Mouse (Mus musculus) midbrain, embryonic 14.5 days (tissue): Measurements from ENCODE around the gene Tead4. TPM values are rescaled to one million over a fixed set of nuclear protein-coding genes. Genes with fewer than 3 reads are reported as not detected.
"Not testable (repeated sequence)": the region's sequence is repeated elsewhere in the genome, so short reads cannot be mapped to it uniquely, and the experiment has no call there.

Source experiments
- ATAC-seq: fragments of 200-750 bp; cut with Nextera tagmentation; 2 replicates; pipeline ENCODE4 v1.8.0; 2017; ENCODE audit warnings: moderate number of reproducible peaks, moderate library complexity; ENCODE audit not compliant: low FRiP score, low TSS enrichment
- DNase-seq: peaks from one replicate; pipeline ENCODE4 v3.0.0-alpha.2; 2015
- H3K27ac ChIP-seq: fragments of 300-500 bp; sonication (generic); replicated peaks from 2 replicates; pipeline ENCODE4 v1.5.1; 2014; ENCODE audit warnings: mild to moderate bottlenecking, low read depth, low read length, moderate library complexity
- H3K27me3 ChIP-seq: fragments of 300-500 bp; sonication (generic); 2 replicates; pipeline ENCODE4 v1.6.1; 2014; ENCODE audit warnings: low read length, control low read depth, mixed read lengths; ENCODE audit not compliant: control insufficient read depth, insufficient read depth
- H3K36me3 ChIP-seq: fragments of 300-500 bp; sonication (generic); 2 replicates; pipeline ENCODE4 v1.6.1; 2014; ENCODE audit warnings: low read length, control low read depth; ENCODE audit not compliant: control insufficient read depth, insufficient read depth
- H3K4me1 ChIP-seq: fragments of 300-500 bp; sonication (generic); 2 replicates; pipeline ENCODE4 v1.6.1; 2014; ENCODE audit warnings: mild to moderate bottlenecking, antibody characterized with exemption, low read length, control low read depth; ENCODE audit not compliant: control insufficient read depth, insufficient read depth
- H3K4me2 ChIP-seq: fragments of 300-500 bp; sonication (generic); 2 replicates; pipeline ENCODE4 v1.6.1; 2014; ENCODE audit warnings: mild to moderate bottlenecking, low read length, moderate library complexity
- H3K4me3 ChIP-seq: fragments of 300-500 bp; sonication (generic); replicated peaks from 2 replicates; pipeline ENCODE4 v1.5.1; 2014; ENCODE audit warnings: low read depth, low read length
- H3K9ac ChIP-seq: fragments of 300-500 bp; sonication (generic); replicated peaks from 2 replicates; pipeline ENCODE4 v1.6.1; 2014; ENCODE audit warnings: mild to moderate bottlenecking, low read length, moderate library complexity
- H3K9me3 ChIP-seq: fragments of 300-500 bp; sonication (generic); 2 replicates; pipeline ENCODE4 v1.6.1; 2016; ENCODE audit warnings: low read length, control low read depth, mixed read lengths; ENCODE audit not compliant: control insufficient read depth
- WGBS: fragments of 180-500 bp; shearing (Covaris S2); extraction: QIAGEN DNeasy Blood & Tissue Kit; methylation state at CpG from one replicate; pipeline ENCODE4 v1.1.7; 2014; 5-methylcytosine and 5-hydroxymethylcytosine counted together
- polyA plus RNA-seq: library from polyadenylated mRNA; unstranded; fragments of >200 nt; fragmentation: Nextera tagmentation; extraction: Ambion mirVana; gene quantifications from 2 replicates; pipeline ENCODE4 v1.2.1, GENCODE M21; 2014

Gene Tead4
- polyA plus RNA-seq, 1 experiment from 2014 or later, result 0.55 TPM

DNA sequence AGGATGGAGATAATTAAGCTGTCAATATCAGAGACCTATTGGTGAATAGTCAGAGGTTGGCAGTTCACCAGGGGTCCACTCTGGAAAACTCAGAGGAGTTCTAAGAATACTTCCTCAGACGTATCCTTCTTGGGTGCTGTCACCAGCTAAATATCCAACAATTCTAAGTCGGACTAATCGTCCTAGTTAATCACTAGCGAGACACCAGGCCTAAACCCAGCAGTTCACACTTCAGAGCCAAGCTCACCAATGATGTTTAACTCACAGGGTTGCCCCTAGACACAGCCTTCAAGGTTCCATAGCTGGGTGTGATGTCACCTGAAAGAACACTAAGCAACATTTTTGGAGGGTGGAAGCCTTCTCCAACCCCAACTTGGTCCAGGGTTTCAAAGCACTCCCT lies 85.6 kb downstream of the Tead4 start:
- not testable (repeated sequence) for ATAC-seq, H3K4me1 ChIP-seq, H3K27me3 ChIP-seq, H3K9me3 ChIP-seq, DNase-seq, H3K4me2 ChIP-seq, H3K36me3 ChIP-seq, H3K9ac ChIP-seq, H3K4me3 ChIP-seq, H3K27ac ChIP-seq
- 93% methylated on average over 4 of the region's 4 CpGs for WGBS

DNA sequence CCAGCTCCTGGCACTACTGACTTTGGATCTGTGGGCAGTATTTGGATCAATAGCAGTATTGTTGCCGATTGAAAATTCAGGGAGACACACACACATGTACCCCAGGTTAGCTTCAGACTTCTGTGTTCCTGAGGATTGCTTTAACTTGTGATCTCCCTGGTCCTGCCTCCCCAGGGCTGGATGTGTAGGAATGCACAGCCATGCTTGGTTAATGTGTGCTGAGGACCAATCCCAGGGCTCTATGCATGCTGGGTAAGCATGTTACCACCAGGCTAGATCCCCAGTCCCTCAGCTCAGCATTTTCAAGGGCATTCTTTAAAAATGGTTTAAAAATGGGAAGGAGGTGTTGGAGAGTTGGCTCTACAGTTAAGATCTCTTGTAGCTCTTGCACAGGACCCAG lies 91.4 kb downstream of the Tead4 start:
- not testable (repeated sequence) for H3K9ac ChIP-seq, H3K4me1 ChIP-seq, H3K27ac ChIP-seq, H3K27me3 ChIP-seq, H3K9me3 ChIP-seq, DNase-seq, H3K36me3 ChIP-seq, ATAC-seq, H3K4me2 ChIP-seq, H3K4me3 ChIP-seq
- WGBS, result 93% methylated on average over 1 of the region's 1 CpGs

DNA sequence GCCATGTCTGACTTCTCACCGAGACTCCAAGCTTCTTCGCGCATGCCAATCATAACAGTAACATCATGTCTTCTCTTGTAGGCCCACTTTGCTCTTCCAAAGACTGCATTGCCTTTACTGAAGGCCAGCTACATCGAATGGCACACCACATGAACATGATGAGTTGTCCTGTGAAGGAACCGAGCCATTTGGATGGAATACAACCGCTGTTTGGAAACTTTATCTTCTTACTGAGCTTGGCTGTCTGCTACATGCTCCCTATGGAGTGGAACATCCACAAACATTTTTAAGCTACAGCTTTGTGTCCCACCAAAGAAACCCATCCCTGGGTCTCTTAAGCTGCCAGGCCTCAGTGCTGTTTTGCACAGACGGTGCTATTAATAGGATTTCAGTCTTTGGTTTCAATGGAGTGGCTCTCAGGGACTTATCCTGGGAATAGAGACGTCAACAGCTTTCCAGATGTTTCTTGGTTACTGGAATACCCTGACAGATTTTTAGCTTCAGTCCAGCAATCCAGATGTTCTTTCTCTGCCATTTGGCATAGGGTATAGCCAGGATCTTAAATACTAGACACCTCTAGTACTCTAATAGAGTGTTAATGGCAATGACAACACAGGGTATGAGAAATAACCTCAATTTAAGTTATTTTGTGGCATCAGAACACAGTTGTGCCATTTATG lies 92.0 kb downstream of the Tead4 start:
- no peak for ATAC-seq
- H3K4me1 ChIP-seq, result no peaks in the 10 kb centered on the region
- H3K9me3 ChIP-seq, result no peaks in the 10 kb centered on the region
- H3K27me3 ChIP-seq, result no peaks in the 10 kb centered on the region
- 79% methylated on average over 8 of the region's 8 CpGs for WGBS
- no peak overlapping the region for H3K27ac ChIP-seq
- no peak overlapping the region for H3K4me2 ChIP-seq
- no peak overlapping the region for H3K9ac ChIP-seq
- no peak overlapping the region for H3K4me3 ChIP-seq
- H3K36me3 ChIP-seq, result no peaks in the 10 kb centered on the region
- DNase-seq, result no peak

DNA sequence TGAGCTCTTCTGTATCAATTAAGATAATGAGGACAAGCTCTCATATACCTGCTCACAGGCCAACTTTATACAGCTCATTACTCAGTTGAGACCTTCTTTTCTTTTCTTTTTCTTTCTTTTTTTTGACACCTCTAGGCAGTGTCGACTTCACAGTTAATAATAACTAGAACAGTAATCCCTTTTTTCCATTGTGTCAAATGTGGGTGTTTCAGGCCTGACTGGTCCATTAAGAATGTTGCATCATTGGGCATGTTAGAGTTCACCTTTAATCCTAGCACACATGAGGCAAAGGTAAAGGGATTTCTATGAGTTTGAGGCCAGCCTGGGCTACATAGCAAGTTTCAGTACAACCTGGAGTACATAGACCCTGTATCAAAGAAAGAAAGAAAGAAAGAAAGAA lies 97.1 kb downstream of the Tead4 start:
- DNase-seq, result no peak
- Histone ChIP-seq H3K4me3 (no peak overlapping the region), H3K9ac (no peak overlapping the region), H3K4me1 (peaks cover 7% of the 10 kb centered on the region), H3K9me3 (no peaks in the 10 kb centered on the region), H3K36me3 (no peaks in the 10 kb centered on the region), H3K27ac (no peak overlapping the region), H3K27me3 (no peaks in the 10 kb centered on the region), H3K4me2 (no peak overlapping the region)
- ATAC-seq, result no peak
- WGBS, result 76% methylated on average over 1 of the region's 1 CpGs

DNA sequence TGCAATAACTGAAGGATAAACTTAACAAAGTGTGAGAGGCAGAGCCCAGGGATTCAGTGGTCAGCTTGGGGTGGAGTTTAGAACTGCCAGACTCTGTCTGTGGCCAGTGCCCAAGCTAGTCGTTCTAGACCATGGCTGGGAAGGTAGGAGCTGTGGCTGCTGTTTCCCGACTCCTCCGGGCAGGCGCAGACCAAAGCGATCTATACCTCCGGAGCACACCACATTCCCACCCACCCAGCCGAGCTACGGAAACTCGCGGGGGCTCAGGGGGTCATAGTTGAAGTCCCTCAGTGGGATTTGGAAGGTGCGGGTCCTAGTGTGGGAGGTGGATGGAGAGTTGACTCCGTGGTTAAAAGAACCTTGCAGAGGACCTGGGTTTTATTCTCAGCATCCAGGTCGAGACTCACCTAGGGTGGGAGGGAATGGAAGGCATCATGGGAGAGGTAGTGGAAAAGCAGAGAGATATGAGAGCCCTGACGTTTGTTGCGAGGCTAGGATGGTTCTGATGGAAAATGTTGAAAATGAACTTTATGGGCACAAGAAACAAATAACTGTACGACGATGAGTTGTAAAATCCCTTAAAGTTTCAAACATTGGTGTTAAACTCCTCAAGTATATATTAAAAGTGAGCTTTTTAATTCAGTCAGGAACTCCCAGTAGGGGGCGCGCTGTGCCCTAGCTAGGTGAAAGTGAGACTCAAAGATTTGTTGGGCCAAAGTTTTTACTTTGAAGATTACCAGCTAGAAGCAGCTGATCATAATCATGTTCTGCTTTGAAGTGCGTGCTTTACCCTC lies 99.6 kb downstream of the Tead4 start:
- peak; percentile 81 for DNase-seq
- peak overlapping the region; percentile 58 for H3K4me3 ChIP-seq
- WGBS, result 1% methylated on average over 20 of the region's 20 CpGs
- H3K4me2 ChIP-seq, result peak overlapping the region; percentile 91
- peaks cover 7% of the 10 kb centered on the region for H3K4me1 ChIP-seq
- H3K9ac ChIP-seq, result peak overlapping the region; percentile 58; the same call in 1 of the 2 replicates
- no peaks in the 10 kb centered on the region for H3K9me3 ChIP-seq
- H3K36me3 ChIP-seq, result no peaks in the 10 kb centered on the region
- no peaks in the 10 kb centered on the region for H3K27me3 ChIP-seq
- ATAC-seq, result no peak
- no peak overlapping the region for H3K27ac ChIP-seq

DNA sequence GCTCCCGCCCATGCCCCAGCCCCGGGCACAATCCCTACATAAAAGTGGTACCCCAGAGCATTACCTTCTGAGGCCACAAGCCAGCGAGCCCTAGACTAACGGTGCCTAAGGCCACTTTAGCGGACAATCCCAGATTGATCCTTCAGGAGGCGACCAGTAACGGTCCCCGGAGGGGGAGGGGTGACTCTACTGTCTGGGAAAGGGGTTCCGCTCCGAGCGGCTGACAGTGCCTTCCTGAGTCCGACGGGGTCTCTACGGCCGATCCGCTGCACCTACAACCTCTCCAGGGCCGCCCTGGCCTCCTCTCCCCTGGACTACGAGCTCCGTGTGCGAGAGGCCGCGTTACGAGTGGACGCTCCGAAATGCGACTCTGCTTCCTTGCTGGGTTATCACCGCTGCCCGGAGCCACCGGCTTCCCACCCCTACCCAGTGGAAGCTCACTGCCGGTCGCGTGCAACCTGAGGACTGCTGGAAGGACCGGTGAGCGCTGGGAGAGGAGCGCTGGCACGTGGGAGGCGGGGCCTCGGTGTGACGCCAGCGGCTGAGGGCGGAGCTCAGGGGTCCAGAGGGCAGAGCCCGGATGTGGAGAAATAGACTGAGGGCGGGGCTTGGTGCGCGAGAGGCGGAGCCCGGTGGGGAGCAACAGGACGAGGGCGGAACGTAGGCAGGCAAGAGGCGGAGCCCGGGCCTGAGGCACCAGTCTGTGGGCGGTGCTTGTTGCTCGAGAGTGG lies 100.3 kb downstream of the Tead4 start:
- peak; percentile 99 for ATAC-seq
- Histone ChIP-seq H3K27me3 (no peaks in the 10 kb centered on the region), H3K9ac (peak overlapping the region; percentile 58), H3K4me2 (peak overlapping the region; percentile 91), H3K4me3 (peak overlapping the region; percentile 58), H3K27ac (0 out of 2 replicates have a peak overlapping the region, but pooled peaks have one; percentile 37), H3K36me3 (no peaks in the 10 kb centered on the region), H3K9me3 (no peaks in the 10 kb centered on the region), H3K4me1 (peaks cover 7% of the 10 kb centered on the region)
- WGBS, result under 1% methylated on average over 54 of the region's 54 CpGs
- peak; percentile 98 for DNase-seq

DNA sequence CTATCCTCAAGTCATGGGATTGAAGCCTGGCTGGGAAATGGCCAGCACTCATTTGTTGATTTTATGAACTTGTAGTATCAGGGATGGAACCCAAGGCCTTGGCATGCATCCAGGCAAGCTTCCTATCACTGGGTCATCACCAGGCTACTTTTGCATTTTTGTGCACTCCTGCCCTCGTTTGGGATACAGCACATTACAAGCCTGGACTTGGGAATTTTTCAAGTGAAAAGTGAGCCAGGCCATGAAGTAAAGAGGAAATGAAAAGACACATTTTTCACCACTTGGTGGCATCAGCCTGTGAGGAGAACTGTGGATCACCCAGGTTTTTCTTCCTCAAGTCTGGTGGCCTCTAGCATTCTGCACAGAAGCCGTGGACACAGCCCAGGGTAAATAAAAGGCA lies 117.1 kb downstream of the Tead4 start:
- H3K9ac ChIP-seq, result no peak overlapping the region
- H3K4me1 ChIP-seq, result no peaks in the 10 kb centered on the region
- H3K9me3 ChIP-seq, result no peaks in the 10 kb centered on the region
- no peak overlapping the region for H3K4me2 ChIP-seq
- ATAC-seq, result no peak
- no peaks in the 10 kb centered on the region for H3K27me3 ChIP-seq
- no peaks in the 10 kb centered on the region for H3K36me3 ChIP-seq
- 56% methylated on average over 2 of the region's 2 CpGs for whole genome bisulfite sequencing
- DNase-seq, result no peak
- H3K4me3 ChIP-seq, result no peak overlapping the region
- no peak overlapping the region for H3K27ac ChIP-seq

DNA sequence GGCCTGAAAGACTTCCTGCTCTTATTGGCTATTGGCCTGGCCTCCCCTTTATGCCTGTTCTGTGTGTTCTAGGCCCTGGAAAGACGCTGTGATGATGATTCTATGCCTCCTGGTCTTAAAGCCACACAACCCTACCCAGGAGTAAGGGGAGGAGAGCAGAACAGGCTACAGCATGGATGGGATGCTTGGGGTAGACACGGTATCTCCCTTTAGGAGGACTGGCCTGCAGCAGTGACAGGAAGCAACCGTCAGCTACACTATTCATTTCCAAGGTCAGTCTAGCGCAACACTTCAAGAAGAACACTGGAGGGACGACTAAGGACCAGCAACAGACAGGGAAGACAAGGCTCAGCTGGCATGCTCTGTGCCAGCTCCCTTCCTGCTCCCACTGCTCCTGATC lies 119.4 kb downstream of the Tead4 start:
- no peak for DNase-seq

More for the DNA sequence above, 119.4 kb downstream of the Tead4 start:
- ATAC-seq, result no peak
- Histone ChIP-seq H3K9ac (no peak overlapping the region), H3K4me2 (no peak overlapping the region), H3K9me3 (no peaks in the 10 kb centered on the region), H3K4me3 (no peak overlapping the region), H3K4me1 (no peaks in the 10 kb centered on the region), H3K36me3 (no peaks in the 10 kb centered on the region), H3K27me3 (no peaks in the 10 kb centered on the region), H3K27ac (no peak overlapping the region)
- WGBS, result 77% methylated on average over 5 of the region's 5 CpGs
